Mouse (Mus musculus) lung, embryonic 16.5 days (tissue): ENCODE results near the gene Gaa. TPM values are rescaled to one million over a fixed set of nuclear protein-coding genes. Genes with fewer than 3 reads are reported as not detected.

Source experiments
- polyA plus RNA-seq: library from polyadenylated mRNA; unstranded; fragments of >200 nt; fragmentation: Nextera tagmentation; extraction: Ambion mirVana; gene quantifications from 2 replicates; pipeline ENCODE4 v1.2.1, GENCODE M21; 2015

Gene Gaa
- polyA plus RNA-seq, 1 experiment from 2014 or later, result 77.7 TPM

Other genes starting within 250 kb of the Gaa start
- 27.4 and 30.5 TPM in 2 replicates for gene Cbx2, start 244.9 kb upstream of the Gaa start, polyA plus RNA-seq
- 7.7 and 7.9 TPM in 2 replicates for gene Cbx8, start 226.9 kb upstream of the Gaa start, polyA plus RNA-seq
- gene Cbx4, start 181.7 kb upstream of the Gaa start, polyA plus RNA-seq, result 13.3 and 14.0 TPM in 2 replicates
- 19.4 and 20.0 TPM in 2 replicates for gene Tbc1d16, start 39.4 kb upstream of the Gaa start, polyA plus RNA-seq
- 6.3 and 9.2 TPM in 2 replicates for gene Ccdc40, start 39.3 kb upstream of the Gaa start, polyA plus RNA-seq
- gene Eif4a3, start 32.2 kb downstream of the Gaa start, polyA plus RNA-seq, result 330 and 339 TPM in 2 replicates
- 0.05 TPM in 1 of 2 replicates, not detected in the other for gene Card14, start 39.9 kb downstream of the Gaa start, polyA plus RNA-seq
- 6.7 and 8.4 TPM in 2 replicates for gene Sgsh, start 87.6 kb downstream of the Gaa start, polyA plus RNA-seq
- gene Slc26a11, start 87.7 kb downstream of the Gaa start, polyA plus RNA-seq, result 12.4 and 12.6 TPM in 2 replicates
- gene Rnf213, start 125.2 kb downstream of the Gaa start, polyA plus RNA-seq, result 6.8 and 7.5 TPM in 2 replicates
- 16.0 and 17.9 TPM in 2 replicates for gene Endov, start 223.5 kb downstream of the Gaa start, polyA plus RNA-seq